Mouse (Mus musculus) cerebellum, postnatal 14 days (tissue): ENCODE measurements around the gene 4930564D02Rik.

Experiments used
- DNase-seq, 2 experiments: peaks; one replicate each; pipeline ENCODE4 v3.0.0; 2021; ENCODE audit warnings: mixed read lengths in 2 of 2

4930564D02Rik gene

GRCm38 (mm10) chr3:105058627-105059513 is 7.8 kb upstream of the 4930564D02Rik start:
- DNase-seq: peak; percentile 92 to 94

GRCm38 (mm10) chr3:105059911-105060310 is 6.7 kb upstream of the 4930564D02Rik start:
- no peak for DNase-seq

DNA sequence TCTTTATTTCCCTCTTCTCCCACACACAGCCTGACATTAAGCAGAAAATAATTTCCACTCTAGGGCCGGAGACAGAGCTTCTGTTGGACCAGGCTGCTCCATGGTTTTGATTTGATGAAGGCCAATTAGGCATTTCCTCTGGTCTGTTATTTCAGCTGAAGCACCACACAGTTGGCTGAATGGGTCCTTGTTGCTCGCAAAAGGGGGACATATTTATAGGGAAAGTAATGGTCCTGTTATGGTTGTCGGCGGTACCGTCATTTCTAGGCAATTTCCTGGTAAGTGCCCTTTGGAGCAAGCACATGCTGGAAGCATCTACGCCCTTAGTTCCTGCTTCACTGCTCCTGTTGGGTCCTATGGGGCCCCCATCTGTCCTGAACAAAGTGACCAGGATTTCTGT is 5.7 kb upstream of the 4930564D02Rik start:
- no peak for DNase-seq

GRCm38 (mm10) chr3:105061496-105061895 is 5.1 kb upstream of the 4930564D02Rik start:
- DNase-seq: no peak

DNA sequence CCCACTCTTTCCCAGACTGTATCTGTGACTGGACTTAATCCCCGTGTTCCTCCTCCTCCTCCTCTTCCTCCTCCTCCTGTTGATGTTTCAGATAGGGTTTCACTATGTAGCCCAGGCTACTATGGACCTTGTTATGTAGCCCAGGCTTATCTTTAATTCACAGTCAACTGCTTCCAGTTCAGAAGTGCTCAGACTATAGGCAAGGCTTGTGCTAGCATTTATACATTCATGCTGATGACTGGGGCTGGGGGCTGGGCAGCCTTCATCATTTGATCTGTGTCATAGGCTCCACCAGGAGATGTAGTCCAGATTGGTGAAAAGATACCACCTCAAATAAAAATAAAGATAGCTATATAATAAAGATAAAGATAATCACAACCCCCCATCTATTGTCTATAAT is 4.7 kb upstream of the 4930564D02Rik start:
- DNase-seq: no peak

GRCm38 (mm10) chr3:105062676-105063075 is 4.0 kb upstream of the 4930564D02Rik start:
- no peak for DNase-seq

DNA sequence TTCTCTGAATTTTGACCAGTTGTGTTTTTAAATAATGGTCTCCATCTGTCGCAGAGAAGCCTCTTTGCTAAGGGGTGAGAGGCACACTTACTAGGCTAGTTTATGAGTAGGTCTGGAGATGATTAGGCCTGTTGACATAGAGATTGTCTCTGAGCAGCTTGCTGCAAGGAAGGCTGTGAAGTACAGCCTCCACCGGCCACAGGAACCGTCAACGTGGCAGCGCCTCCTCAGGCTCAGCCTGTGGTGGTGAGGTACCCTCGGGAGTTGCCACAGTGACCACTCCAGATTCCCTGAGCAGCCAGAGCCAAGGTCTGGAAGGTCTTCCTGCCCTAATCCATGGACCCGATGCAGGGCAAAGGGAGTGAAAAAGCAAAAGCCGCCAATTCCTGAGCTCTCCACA is 3.9 kb downstream of the 4930564D02Rik start:
- no peak for DNase-seq

GRCm38 (mm10) chr3:105071251-105071650 is 4.6 kb downstream of the 4930564D02Rik start:
- no peak for DNase-seq

GRCm38 (mm10) chr3:105072536-105072935 is 5.9 kb downstream of the 4930564D02Rik start:
- DNase-seq: no peak

DNA sequence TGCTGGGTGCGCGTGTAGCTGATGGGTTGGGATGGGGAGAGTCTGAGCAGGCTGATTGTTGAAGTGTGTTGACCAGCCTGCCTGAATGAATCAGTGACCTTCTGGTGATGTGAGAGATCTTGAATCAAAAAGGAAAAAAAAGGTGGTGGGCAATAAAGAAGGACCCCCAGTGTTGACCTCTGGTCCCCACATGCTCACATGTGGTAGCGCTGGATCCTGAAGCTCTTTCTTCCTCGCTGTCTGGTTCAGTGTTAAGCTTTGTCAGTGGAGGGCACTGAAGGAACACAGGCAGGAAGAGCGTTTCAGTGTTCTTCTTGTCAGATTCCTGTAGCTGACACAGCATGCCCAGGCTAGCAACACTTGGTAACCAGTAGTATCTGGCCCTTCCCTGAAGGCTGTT is 9.2 kb downstream of the 4930564D02Rik start:
- DNase-seq: no peak

DNA sequence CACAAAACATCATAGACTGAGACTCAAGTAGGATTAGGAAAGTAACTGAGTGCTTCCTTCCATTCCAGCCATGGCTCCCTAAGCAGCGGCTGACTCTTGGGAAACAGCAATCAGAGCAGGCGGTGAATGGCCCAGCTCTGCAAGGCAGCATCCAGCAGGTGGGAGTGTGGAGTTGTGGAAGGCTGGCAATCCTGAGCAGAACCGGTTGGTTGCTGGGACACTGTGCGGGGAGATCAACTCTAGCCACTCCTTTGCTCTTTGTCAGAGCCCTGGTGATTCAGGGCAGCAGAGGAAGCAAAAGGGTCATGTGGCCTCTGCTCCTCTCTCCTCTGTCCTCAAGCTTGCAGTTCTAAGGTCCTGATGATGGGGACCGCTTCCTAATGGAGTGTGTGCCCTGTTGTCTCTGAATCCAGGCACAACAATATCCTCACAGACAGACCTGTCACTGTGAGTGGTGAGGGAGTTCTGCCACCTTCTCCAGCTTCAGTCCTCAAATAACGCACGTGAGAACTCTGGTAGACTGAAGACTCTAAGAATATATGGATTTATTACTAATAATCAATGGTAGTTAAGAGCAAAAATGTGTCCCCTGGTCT is 11.7 kb downstream of the 4930564D02Rik start:
- peak; percentile 87 to 90 for DNase-seq

DNA sequence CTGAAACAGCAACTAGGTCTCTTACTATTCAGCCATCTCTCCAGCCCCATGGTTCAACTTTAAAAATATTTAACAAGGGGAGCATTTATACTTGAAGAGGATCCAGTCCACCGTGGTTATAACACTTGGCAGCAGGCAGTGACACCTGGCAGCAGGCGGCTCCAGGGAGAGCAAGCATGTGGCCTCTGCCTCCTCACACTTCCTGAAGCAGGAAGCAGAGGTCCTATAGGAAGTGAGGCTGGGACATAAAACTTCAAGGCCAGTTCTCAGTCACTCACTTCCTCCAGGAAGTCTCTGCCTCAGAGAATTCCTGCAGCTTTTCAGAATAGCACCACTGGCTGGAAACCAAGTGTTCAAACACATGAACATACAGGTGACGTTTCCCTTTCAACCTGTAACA is 20.7 kb downstream of the 4930564D02Rik start:
- no peak for DNase-seq

- DNase-seq: no peak
Measured at GRCm38 (mm10) chr3:105088638-105089037, 22.0 kb downstream of the 4930564D02Rik start.

GRCm38 (mm10) chr3:105090147-105090546 is 23.5 kb downstream of the 4930564D02Rik start:
- DNase-seq: no peak

GRCm38 (mm10) chr3:105090981-105091380 is 24.3 kb downstream of the 4930564D02Rik start:
- DNase-seq: peak; percentile 55 to 67

DNA sequence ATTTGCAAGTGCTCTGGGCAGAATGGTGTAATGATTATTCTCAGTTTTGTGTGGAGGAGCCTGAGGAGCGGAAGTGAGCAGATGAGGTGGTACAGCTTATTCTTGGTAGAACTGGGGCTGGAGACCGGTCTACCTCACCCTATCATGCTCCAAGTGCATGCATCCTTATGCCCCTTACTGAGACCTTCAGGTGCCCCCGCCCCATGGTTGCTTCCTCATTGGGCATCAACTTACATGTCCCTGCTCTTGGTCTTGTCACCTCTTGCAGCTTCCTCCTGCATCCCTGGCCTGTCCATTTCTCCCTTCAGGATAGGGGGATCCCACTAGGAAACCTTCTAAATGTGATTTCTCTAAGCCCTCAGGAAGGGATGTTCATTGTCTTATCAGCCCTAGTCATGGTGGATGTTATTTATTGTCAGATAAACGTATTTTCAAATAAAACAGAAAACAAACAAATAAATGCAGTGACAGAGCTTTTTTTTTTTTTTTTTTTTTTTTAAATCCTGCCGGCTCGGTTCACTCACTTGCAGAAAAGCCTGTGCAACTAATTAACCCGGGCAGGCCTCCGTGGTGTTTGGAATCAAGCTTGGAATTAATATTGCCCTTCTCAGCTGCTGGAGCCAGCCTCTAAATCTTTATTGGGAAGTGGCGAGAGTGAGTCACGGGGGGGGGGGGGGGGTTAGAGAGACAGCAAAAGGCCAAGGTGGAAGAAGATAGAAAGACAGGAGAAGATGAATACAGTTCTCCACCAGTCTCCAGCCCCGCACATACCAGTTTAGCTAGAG is 26.3 kb downstream of the 4930564D02Rik start:
- no peak for DNase-seq

DNA sequence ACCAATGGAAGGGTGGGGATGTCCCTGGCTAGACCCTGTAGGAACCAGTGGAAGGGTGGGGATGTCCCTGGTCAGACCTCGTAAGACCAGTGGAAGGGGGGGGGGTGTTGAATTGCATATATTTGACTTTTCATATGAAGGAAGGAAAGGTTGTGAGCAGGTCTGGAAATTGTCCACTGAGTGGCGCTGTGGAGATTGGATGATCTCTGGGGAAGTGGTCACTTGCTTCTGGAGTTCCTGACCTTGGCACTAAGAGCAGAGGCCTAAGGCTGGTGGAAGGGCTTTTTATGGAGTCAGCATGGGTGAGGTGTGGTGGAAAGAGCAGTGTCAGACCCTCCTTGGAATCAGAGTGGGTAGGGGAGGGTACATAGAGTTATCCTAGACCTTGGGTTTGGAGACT is 27.8 kb downstream of the 4930564D02Rik start:
- DNase-seq: peak; percentile 44 to 68

GRCm38 (mm10) chr3:105095026-105095425 is 28.4 kb downstream of the 4930564D02Rik start:
- peak; percentile 48 to 61 for DNase-seq

DNA sequence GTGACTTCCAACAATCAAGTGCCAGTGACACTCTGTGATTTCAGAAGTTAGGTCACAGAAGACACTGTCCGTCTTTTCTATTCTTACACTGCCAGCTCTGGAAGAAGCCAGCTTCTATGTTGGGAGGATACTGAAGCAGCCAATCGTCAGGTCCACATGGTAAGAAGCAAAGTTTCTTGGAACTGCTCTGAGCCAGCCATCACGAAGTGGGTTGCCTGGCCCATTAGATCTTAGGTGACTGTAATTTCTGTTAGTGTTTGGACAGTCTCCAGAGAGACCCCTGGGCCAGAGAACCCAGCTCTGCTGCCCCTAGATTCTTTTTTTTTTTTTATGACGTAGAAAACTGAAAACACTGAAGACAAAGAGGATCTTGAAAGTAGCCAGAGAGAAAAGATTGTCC is 30.9 kb downstream of the 4930564D02Rik start:
- DNase-seq: no peak

- no peak for DNase-seq
Measured at GRCm38 (mm10) chr3:105099526-105100269, 33.1 kb downstream of the 4930564D02Rik start.

DNA sequence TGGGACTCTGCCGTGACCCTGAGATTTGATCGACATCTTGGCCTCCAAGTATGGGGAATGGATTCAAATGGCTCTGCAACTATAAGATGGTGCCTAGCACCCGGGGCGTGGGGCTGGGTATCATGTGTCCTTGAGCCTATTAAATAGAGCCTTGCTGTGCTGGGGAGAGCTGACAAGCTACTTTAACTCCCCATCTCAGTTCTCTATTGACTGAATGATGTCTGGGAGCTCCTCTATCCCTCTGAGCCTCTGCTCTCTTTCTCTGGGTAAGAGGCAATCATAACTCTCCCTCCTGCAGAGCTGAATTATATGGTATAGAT is 33.6 kb downstream of the 4930564D02Rik start:
- no peak for DNase-seq

DNA sequence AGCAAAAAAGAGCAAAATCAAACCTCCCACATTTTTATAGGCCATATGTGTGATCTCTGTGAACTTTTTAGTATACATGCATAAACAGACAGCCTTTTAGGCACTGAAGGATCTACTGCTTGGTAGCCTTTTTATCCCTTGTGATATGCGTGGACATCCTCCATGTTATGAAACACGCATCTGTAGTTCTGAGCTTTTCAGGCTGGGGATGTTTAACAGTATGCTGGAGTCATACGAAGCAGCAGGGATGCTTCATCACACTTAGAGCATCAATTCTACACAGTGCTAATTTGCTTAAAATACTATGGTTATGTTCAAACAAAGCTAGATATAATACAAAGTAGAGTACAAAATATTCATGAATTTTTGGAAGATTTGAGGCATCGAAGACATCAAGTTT is 39.2 kb downstream of the 4930564D02Rik start:
- no peak for DNase-seq

- peak; percentile 81 to 83 for DNase-seq
Measured at GRCm38 (mm10) chr3:105113859-105114258, 47.2 kb downstream of the 4930564D02Rik start.
